8 mouse cellular contexts compared by ENCODE assay signal in the genomic region with DNA sequence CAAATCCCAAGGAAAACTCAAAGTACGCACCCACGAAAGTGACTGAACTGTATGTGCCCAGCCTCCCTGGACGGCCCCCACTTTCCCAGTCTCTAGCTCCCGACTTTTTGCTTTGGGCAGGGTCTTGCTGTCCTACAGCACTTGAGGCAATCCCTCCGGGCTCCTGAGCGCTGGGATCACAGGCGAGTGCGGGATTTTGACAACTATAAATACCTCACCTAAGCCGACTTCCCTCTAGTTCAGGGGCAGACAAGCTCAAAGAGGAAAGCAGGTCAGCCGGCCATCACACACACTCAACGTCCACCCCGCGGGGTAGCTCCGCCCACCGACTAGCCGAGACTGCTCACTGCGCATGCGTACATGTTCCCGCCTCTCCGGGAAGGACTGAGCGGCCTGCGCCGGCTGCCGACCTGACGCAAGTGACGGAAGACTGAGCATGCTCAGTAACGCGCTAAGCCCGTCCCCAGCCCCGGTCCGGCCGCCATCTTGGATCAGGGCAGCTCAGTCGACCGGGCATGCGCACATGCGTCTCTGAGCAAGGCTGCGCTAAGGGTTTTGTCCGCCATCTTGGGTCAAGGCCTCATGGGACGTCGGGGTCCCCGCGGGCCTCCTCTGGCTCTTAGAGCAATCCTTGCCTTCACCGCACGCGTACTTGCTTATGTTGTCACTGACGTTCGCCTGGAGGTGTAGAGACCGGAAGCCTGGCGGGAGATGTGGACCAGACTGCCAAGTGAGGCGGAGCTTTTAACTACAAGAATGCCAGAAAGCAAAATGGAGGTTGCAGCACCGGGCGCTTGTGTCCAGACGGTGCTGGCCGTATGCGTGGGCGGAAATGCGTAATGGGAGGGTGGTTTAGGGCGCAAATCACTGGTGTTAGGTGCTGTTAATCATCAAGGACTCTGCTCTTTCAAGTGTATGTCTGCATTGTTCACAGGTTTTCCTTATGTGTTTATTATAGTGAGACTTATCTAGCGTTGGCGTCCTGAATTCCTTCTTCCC. TPM values are rescaled to one million over a fixed set of nuclear protein-coding genes. Genes with fewer than 3 reads are reported as not detected.
DNase-seq lines count a peak whose midpoint lies in the region; ATAC-seq and TF ChIP-seq lines count a peak whose summit lies in the region.

0610009B22Rik (minus strand) TSS at position 545 of the 999 bp plus-strand sequence.

- peak; percentile 98 for ATAC-seq in cerebellum, adult (ENCODE audit: insufficient number of reproducible peaks, low FRiP score, low TSS enrichment)
- peak; percentile 99 for ATAC-seq in forebrain, embryonic 13.5 days
- ATAC-seq in liver, postnatal 0 days, result peak; percentile 98
- ATAC-seq in neural tube, embryonic 14.5 days (ENCODE audit: low read depth), result peak; percentile 99

- no peaks in the 10 kb centered on the region for H3K27me3 ChIP-seq in ES-Bruce4 (ENCODE audit: control insufficient read depth, insufficient read depth, low read length, poor library complexity, severe bottlenecking)
- H3K27me3 ChIP-seq in forebrain, embryonic 13.5 days, result no peaks in the 10 kb centered on the region
- H3K27me3 ChIP-seq in liver, postnatal 0 days (ENCODE audit: insufficient read depth, low read length), result no peaks in the 10 kb centered on the region
- H3K27me3 ChIP-seq in neural tube, embryonic 14.5 days (ENCODE audit: control insufficient read depth, insufficient read depth, low read length), result no peaks in the 10 kb centered on the region

- H3K27ac ChIP-seq in ES-Bruce4 (ENCODE audit: insufficient read depth, low read length), result peak within 1 kb of the TSS; percentile 96
- peak within 1 kb of the TSS; percentile 99 for H3K27ac ChIP-seq in forebrain, embryonic 13.5 days
- H3K27ac ChIP-seq in liver, postnatal 0 days (ENCODE audit: low read depth), result peak within 1 kb of the TSS; percentile 98
- peak within 1 kb of the TSS; percentile 97 for H3K27ac ChIP-seq in neural tube, embryonic 14.5 days (ENCODE audit: low read depth, low read length)

- H3K9ac ChIP-seq in ES-Bruce4 (ENCODE audit: low read depth, poor library complexity, severe bottlenecking), result peak within 1 kb of the TSS; percentile 83
- peak within 1 kb of the TSS; percentile 78 for H3K9ac ChIP-seq in forebrain, embryonic 13.5 days
- H3K9ac ChIP-seq in liver, postnatal 0 days (replicated peaks), result peak within 1 kb of the TSS; percentile 90
- H3K9ac ChIP-seq in neural tube, embryonic 14.5 days (replicated peaks; ENCODE audit: low read depth, low read length), result peak within 1 kb of the TSS; percentile 76

- no peaks in the 10 kb centered on the region for H3K9me3 ChIP-seq in ES-Bruce4 (replicated peaks; ENCODE audit: control insufficient read depth, insufficient read depth, low read length, poor library complexity, severe bottlenecking)
- no peaks in the 10 kb centered on the region for H3K9me3 ChIP-seq in forebrain, embryonic 13.5 days (replicated peaks)
- H3K9me3 ChIP-seq in liver, postnatal 0 days (ENCODE audit: low read length), result no peaks in the 10 kb centered on the region
- H3K9me3 ChIP-seq in neural tube, embryonic 14.5 days (ENCODE audit: control insufficient read depth, low read length), result no peaks in the 10 kb centered on the region

- no peaks in the 10 kb centered on the region for H3K4me1 ChIP-seq in ES-Bruce4 (ENCODE audit: control insufficient read depth, insufficient read depth, low read length)
- peaks cover 10% of the 10 kb centered on the region for H3K4me1 ChIP-seq in forebrain, embryonic 13.5 days
- H3K4me1 ChIP-seq in liver, postnatal 0 days (ENCODE audit: insufficient read depth), result peaks cover 10% of the 10 kb centered on the region
- H3K4me1 ChIP-seq in neural tube, embryonic 14.5 days (ENCODE audit: control insufficient read depth, insufficient read depth, low read length), result peaks cover 2% of the 10 kb centered on the region

- peak; percentile 100 for DNase-seq in heart, postnatal 10 days
- peak; percentile 98 for DNase-seq in large intestine, adult 2 months (ENCODE audit: low read depth, low spot score)
- DNase-seq in liver, postnatal 0 days, result peak; percentile 100
- DNase-seq in testis, postnatal 10 days (ENCODE audit: low spot score), result peak; percentile 100

- peak; percentile 37; the same call in 1 of the 2 replicates for TF ChIP-seq EP300 in ES-Bruce4 (IDR thresholded peaks at IDR 0.05; ENCODE audit: insufficient read depth, low read depth, low read length)
- TF ChIP-seq EP300 in liver, postnatal 0 days (IDR thresholded peaks at IDR 0.05; ENCODE audit: low read depth), result no peak; the same call in 1 of the 2 replicates

- H3K36me3 ChIP-seq in ES-Bruce4 (ENCODE audit: control insufficient read depth, insufficient read depth, low read length, poor library complexity, severe bottlenecking), result peaks cover 8% of the 10 kb centered on the region
- peaks cover 11% of the 10 kb centered on the region; the same call in 1 of the 2 replicates for H3K36me3 ChIP-seq in forebrain, embryonic 13.5 days (ENCODE audit: poor library complexity, severe bottlenecking)
- peaks cover 5% of the 10 kb centered on the region for H3K36me3 ChIP-seq in liver, postnatal 0 days (replicated peaks; ENCODE audit: insufficient read depth, low read length)
- H3K36me3 ChIP-seq in neural tube, embryonic 14.5 days (ENCODE audit: control insufficient read depth, insufficient read depth, low read length), result no peaks in the 10 kb centered on the region

- peak; percentile 89 for TF ChIP-seq POLR2A in ES-Bruce4 (IDR thresholded peaks at IDR 0.05; ENCODE audit: insufficient read depth, low read length)

- H3K4me2 ChIP-seq in forebrain, embryonic 13.5 days, result peak within 1 kb of the TSS; percentile 69
- peak within 1 kb of the TSS; percentile 88 for H3K4me2 ChIP-seq in liver, postnatal 0 days (ENCODE audit: low read depth, low read length)
- peak within 1 kb of the TSS; percentile 85 for H3K4me2 ChIP-seq in neural tube, embryonic 14.5 days (ENCODE audit: low read depth, low read length)

- intact Hi-C loops in heart, postnatal 10 days (cut with DNase I), result loop anchor here (5.0 to 10.0 kb wide), 2 partner anchors 51 to 404 kb away; partner anchors contain the start of genes Col23a1 and Rmnd5b

- peak within 1 kb of the TSS; percentile 88 for H3K4me3 ChIP-seq in ES-Bruce4 (ENCODE audit: low read depth, low read length)
- H3K4me3 ChIP-seq in forebrain, embryonic 13.5 days, result peak within 1 kb of the TSS; percentile 60
- H3K4me3 ChIP-seq in liver, postnatal 0 days (ENCODE audit: low read depth, low read length), result peak within 1 kb of the TSS; percentile 79
- peak within 1 kb of the TSS; percentile 74 for H3K4me3 ChIP-seq in neural tube, embryonic 14.5 days (ENCODE audit: low read depth, low read length)

- TF ChIP-seq CTCF in ES-Bruce4 (IDR thresholded peaks at IDR 0.05; ENCODE audit: low read depth, low read length), result no peak
- no peak for TF ChIP-seq CTCF in liver, postnatal 0 days (IDR thresholded peaks at IDR 0.05; ENCODE audit: low read depth)

- under 1% methylated on average over 60 of the region's 60 CpGs for WGBS in forebrain, embryonic 13.5 days
- under 1% methylated on average over 60 of the region's 60 CpGs for WGBS in large intestine, adult 2 months
- WGBS in liver, postnatal 0 days (ENCODE audit: insufficient replicate concordance), result under 1% methylated on average over 60 of the region's 60 CpGs
- under 1% methylated on average over 60 of the region's 60 CpGs for WGBS in neural tube, embryonic 14.5 days

RNA-seq across cellular contexts. Expression of gene 0610009B22Rik, which starts in this region (rescaled TPM):
- polyA plus RNA-seq in ES-Bruce4 (2011; ENCODE audit: insufficient read depth, insufficient read length, low read depth, missing spikeins), result 37.9 and 45.7 TPM in 2 replicates
- 105 and 119 TPM in 2 replicates for polyA plus RNA-seq in forebrain, embryonic 13.5 days (2015; fragmentation: Nextera tagmentation; extraction: Ambion mirVana)
- total RNA-seq in heart, postnatal 10 days (2021), result 10 to 100 TPM; 27.5 to 30.1 TPM
- 15.4 and 16.7 TPM in 2 replicates for polyA plus RNA-seq in large intestine, adult 2 months (2012; rRNA removed)
- polyA plus RNA-seq in liver, postnatal 0 days (2015; fragmentation: Nextera tagmentation; extraction: Ambion mirVana), result 61.9 and 66.5 TPM in 2 replicates
- 103 and 115 TPM in 2 replicates for polyA plus RNA-seq in neural tube, embryonic 14.5 days (2014; fragmentation: Nextera tagmentation; extraction: Ambion mirVana)

Comparison
In these comparisons a context has a peak if more than half of its experiments do, and no peak if none do; other contexts are left out.
1. Peak in every context shown above with its lines: DNase-seq, ATAC-seq, H3K4me3 ChIP-seq and H3K27ac ChIP-seq.